Mouse (Mus musculus): Measurements from ENCODE around the gene Osbpl6. TPM values are rescaled to one million over a fixed set of nuclear protein-coding genes. Genes with fewer than 3 reads are reported as not detected.

Osbpl6 gene
- polyA plus RNA-seq, 1 experiment, result 7.1 TPM

- TF ChIP-seq POLR2A (IDR thresholded peaks at IDR 0.05; ENCODE audit: control insufficient read depth, extremely low read depth, insufficient read depth, low read length, poor library complexity) (no peak), CTCF (IDR thresholded peaks at IDR 0.05; ENCODE audit: borderline replicate concordance, control insufficient read depth, extremely low read depth, insufficient read depth, low read length, poor library complexity) (no peak)
- Histone ChIP-seq H3K4me3 (ENCODE audit: control insufficient read depth, insufficient read depth, low read length) (no peak overlapping the region), H3K27me3 (ENCODE audit: control insufficient read depth, insufficient read depth, low read length) (peaks cover 2% of the 10 kb centered on the region; the same call in 1 of the 2 replicates), H3K27ac (ENCODE audit: control insufficient read depth, insufficient read depth, low read length) (no peak overlapping the region), H3K4me1 (replicated peaks; ENCODE audit: control insufficient read depth, insufficient read depth, low read length) (no peaks in the 10 kb centered on the region), H3K36me3 (ENCODE audit: control insufficient read depth, insufficient read depth, low read length) (no peaks in the 10 kb centered on the region)
- no peak for DNase-seq
Measured at GRCm38 (mm10) chr2:76400178-76400577, 6.1 kb upstream of the Osbpl6 start.

GRCm38 (mm10) chr2:76405596-76406150, 635 bp upstream of the Osbpl6 start:
- H3K4me3 ChIP-seq (ENCODE audit: control insufficient read depth, insufficient read depth, low read length), result no peak overlapping the region
- TF ChIP-seq POLR2A (IDR thresholded peaks at IDR 0.05; ENCODE audit: control insufficient read depth, extremely low read depth, insufficient read depth, low read length, poor library complexity) (no peak), CTCF (IDR thresholded peaks at IDR 0.05; ENCODE audit: borderline replicate concordance, control insufficient read depth, extremely low read depth, insufficient read depth, low read length, poor library complexity) (no peak)
- WGBS, result 12% methylated on average over 15 of the region's 15 CpGs
- DNase-seq, result no peak
- H3K27me3 ChIP-seq (ENCODE audit: control insufficient read depth, insufficient read depth, low read length), result peaks cover 19% of the 10 kb centered on the region; the same call in 1 of the 2 replicates
- H3K4me1 ChIP-seq (replicated peaks; ENCODE audit: control insufficient read depth, insufficient read depth, low read length), result peaks cover 12% of the 10 kb centered on the region
- no peaks in the 10 kb centered on the region for H3K36me3 ChIP-seq (ENCODE audit: control insufficient read depth, insufficient read depth, low read length)
- no peak overlapping the region for H3K27ac ChIP-seq (ENCODE audit: control insufficient read depth, insufficient read depth, low read length)

GRCm38 (mm10) chr2:76406937-76407441, 681 bp downstream of the Osbpl6 start:
- WGBS, result 1% methylated on average over 47 of the region's 49 CpGs
- no peak overlapping the region for H3K27ac ChIP-seq (ENCODE audit: control insufficient read depth, insufficient read depth, low read length)
- DNase-seq, result peak; percentile 1
- H3K4me3 ChIP-seq (ENCODE audit: control insufficient read depth, insufficient read depth, low read length), result peak overlapping the region; percentile 27
- peaks cover 12% of the 10 kb centered on the region for H3K4me1 ChIP-seq (replicated peaks; ENCODE audit: control insufficient read depth, insufficient read depth, low read length)
- no peaks in the 10 kb centered on the region for H3K36me3 ChIP-seq (ENCODE audit: control insufficient read depth, insufficient read depth, low read length)
- peaks cover 19% of the 10 kb centered on the region; the same call in 1 of the 2 replicates for H3K27me3 ChIP-seq (ENCODE audit: control insufficient read depth, insufficient read depth, low read length)
- TF ChIP-seq CTCF (IDR thresholded peaks at IDR 0.05; ENCODE audit: borderline replicate concordance, control insufficient read depth, extremely low read depth, insufficient read depth, low read length, poor library complexity), result no peak
- no peak for TF ChIP-seq POLR2A (IDR thresholded peaks at IDR 0.05; ENCODE audit: control insufficient read depth, extremely low read depth, insufficient read depth, low read length, poor library complexity)

GRCm38 (mm10) chr2:76409526-76409925, 3.2 kb downstream of the Osbpl6 start:
- 80% methylated on average over 1 of the region's 1 CpGs for WGBS
- Histone ChIP-seq H3K4me3 (ENCODE audit: control insufficient read depth, insufficient read depth, low read length) (no peak overlapping the region), H3K36me3 (ENCODE audit: control insufficient read depth, insufficient read depth, low read length) (no peaks in the 10 kb centered on the region), H3K27ac (ENCODE audit: control insufficient read depth, insufficient read depth, low read length) (no peak overlapping the region), H3K27me3 (ENCODE audit: control insufficient read depth, insufficient read depth, low read length) (peaks cover 17% of the 10 kb centered on the region; the same call in 1 of the 2 replicates), H3K4me1 (replicated peaks; ENCODE audit: control insufficient read depth, insufficient read depth, low read length) (peaks cover 12% of the 10 kb centered on the region)
- TF ChIP-seq CTCF (IDR thresholded peaks at IDR 0.05; ENCODE audit: borderline replicate concordance, control insufficient read depth, extremely low read depth, insufficient read depth, low read length, poor library complexity) (no peak), POLR2A (IDR thresholded peaks at IDR 0.05; ENCODE audit: control insufficient read depth, extremely low read depth, insufficient read depth, low read length, poor library complexity) (no peak)
- DNase-seq, result no peak

- Histone ChIP-seq H3K4me3 (ENCODE audit: control insufficient read depth, insufficient read depth, low read length) (no peak overlapping the region), H3K27ac (ENCODE audit: control insufficient read depth, insufficient read depth, low read length) (no peak overlapping the region), H3K4me1 (replicated peaks; ENCODE audit: control insufficient read depth, insufficient read depth, low read length) (peaks cover 12% of the 10 kb centered on the region), H3K27me3 (ENCODE audit: control insufficient read depth, insufficient read depth, low read length) (peaks cover 17% of the 10 kb centered on the region; the same call in 1 of the 2 replicates), H3K36me3 (ENCODE audit: control insufficient read depth, insufficient read depth, low read length) (no peaks in the 10 kb centered on the region)
- TF ChIP-seq POLR2A (IDR thresholded peaks at IDR 0.05; ENCODE audit: control insufficient read depth, extremely low read depth, insufficient read depth, low read length, poor library complexity), result no peak
- TF ChIP-seq CTCF (IDR thresholded peaks at IDR 0.05; ENCODE audit: borderline replicate concordance, control insufficient read depth, extremely low read depth, insufficient read depth, low read length, poor library complexity), result no peak
- DNase-seq, result no peak
- WGBS, result 94% methylated on average over 2 of the region's 2 CpGs
Measured at GRCm38 (mm10) chr2:76409986-76410385, 3.7 kb downstream of the Osbpl6 start.

- Histone ChIP-seq H3K27ac (ENCODE audit: control insufficient read depth, insufficient read depth, low read length) (no peak overlapping the region), H3K4me3 (ENCODE audit: control insufficient read depth, insufficient read depth, low read length) (no peak overlapping the region), H3K27me3 (ENCODE audit: control insufficient read depth, insufficient read depth, low read length) (no peaks in the 10 kb centered on the region), H3K36me3 (ENCODE audit: control insufficient read depth, insufficient read depth, low read length) (no peaks in the 10 kb centered on the region), H3K4me1 (replicated peaks; ENCODE audit: control insufficient read depth, insufficient read depth, low read length) (no peaks in the 10 kb centered on the region)
- 87% methylated on average over 2 of the region's 2 CpGs for WGBS
- TF ChIP-seq POLR2A (IDR thresholded peaks at IDR 0.05; ENCODE audit: control insufficient read depth, extremely low read depth, insufficient read depth, low read length, poor library complexity), result no peak
- no peak for TF ChIP-seq CTCF (IDR thresholded peaks at IDR 0.05; ENCODE audit: borderline replicate concordance, control insufficient read depth, extremely low read depth, insufficient read depth, low read length, poor library complexity)
- no peak for DNase-seq
Measured at GRCm38 (mm10) chr2:76412924-76413323, 6.6 kb downstream of the Osbpl6 start.

Measured in thymus, adult 2 months (tissue).